Mouse (Mus musculus) ES-E14 (cell line): ENCODE data around the gene Gng7.
A peak's percentile ranks its signal among the peaks of the same experiment; 100 is the strongest.

Experiments used
- MAFK ChIP-seq: IDR thresholded peaks from 2 replicates; pipeline ENCODE4 v1.6.1; 2014; ENCODE audit warnings: mild to moderate bottlenecking, low read depth, low read length, inconsistent platforms; ENCODE audit not compliant: insufficient read depth
- ZC3H11A ChIP-seq: IDR thresholded peaks from 2 replicates; pipeline ENCODE4 v1.6.1; 2012; ENCODE audit warnings: low read depth, mild to moderate bottlenecking, inconsistent platforms, low read length, borderline replicate concordance
- ZNF384 ChIP-seq: IDR thresholded peaks from 2 replicates; pipeline ENCODE4 v1.6.1; 2012; ENCODE audit warnings: low read depth, low read length, inconsistent platforms

- TF ChIP-seq ZNF384, result peak; percentile 93
- no peak for TF ChIP-seq MAFK
- peak; percentile 41; the same call in 1 of the 2 replicates for TF ChIP-seq ZC3H11A
Observed at GRCm38 (mm10) chr10:80998778-80999177, 16.0 kb downstream of the Gng7 start.
